Mouse (Mus musculus): Measurements from ENCODE around the gene Phgr1.

DNA sequence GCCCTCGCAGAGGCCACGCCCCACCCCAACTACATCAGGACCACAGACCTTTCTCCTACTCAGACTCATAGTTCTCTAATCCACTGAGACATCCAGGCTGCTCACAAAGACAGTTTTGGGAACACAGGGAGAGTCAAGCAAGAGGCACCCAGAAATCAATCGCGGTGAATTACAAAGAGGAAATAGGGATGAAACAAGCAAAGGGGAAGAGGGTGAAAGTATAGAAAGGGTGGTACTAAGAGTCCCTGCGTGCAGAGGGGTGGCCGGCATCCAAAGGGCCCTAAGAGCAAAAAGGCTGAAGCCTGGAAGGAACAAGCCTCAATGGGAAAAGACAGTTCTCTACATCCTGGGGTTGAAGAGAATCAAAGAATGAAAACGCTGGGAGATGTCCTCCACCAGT is 27.9 kb upstream of the Phgr1 start:
- TF ChIP-seq POLR2A (IDR thresholded peaks at IDR 0.05; ENCODE audit: control insufficient read depth, extremely low read depth, insufficient read depth, low read length, poor library complexity): no peak
- TF ChIP-seq CTCF (IDR thresholded peaks at IDR 0.05; ENCODE audit: borderline replicate concordance, control insufficient read depth, extremely low read depth, insufficient read depth, low read length, poor library complexity): no peak
